Mouse (Mus musculus): ENCODE data around the gene Ap1m2.

DNA sequence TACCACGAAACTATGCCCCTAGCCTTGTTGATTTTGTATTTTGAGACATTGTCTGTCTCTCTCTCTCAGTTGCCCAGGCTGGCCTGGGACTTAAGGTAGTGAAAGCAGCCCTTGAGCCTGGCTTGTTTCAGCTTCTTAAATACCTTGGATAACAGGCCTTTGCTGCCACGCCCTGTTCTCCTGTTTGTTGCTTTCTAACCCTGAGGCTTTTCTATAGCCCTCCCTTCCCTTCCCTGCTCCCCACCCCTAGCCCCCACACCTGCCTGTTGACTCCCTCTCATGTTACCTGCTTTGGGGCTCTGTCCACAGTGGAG lies 41.2 kb upstream of the Ap1m2 start:
- no peak for TF ChIP-seq CTCF (IDR thresholded peaks at IDR 0.05; ENCODE audit: control insufficient read depth, insufficient read depth, insufficient read length)
- TF ChIP-seq FOSL1 (IDR thresholded peaks at IDR 0.05; ENCODE audit: insufficient read depth, low read length, poor library complexity, severe bottlenecking) = no peak
- TF ChIP-seq USF1 (IDR thresholded peaks at IDR 0.05; ENCODE audit: low read depth) = no peak
